Mouse (Mus musculus) neural tube, embryonic 11.5 days (tissue): ENCODE data around the gene Cerkl. TPM values are rescaled to one million over a fixed set of nuclear protein-coding genes. Genes with fewer than 3 reads are reported as not detected.

Experiments
- ATAC-seq: fragments of 200-750 bp; cut with Nextera tagmentation; 2 replicates; pipeline ENCODE4 v1.8.0; 2017; ENCODE audit warnings: moderate number of reproducible peaks, mild to moderate bottlenecking, moderate TSS enrichment, moderate library complexity; ENCODE audit not compliant: insufficient read depth, low FRiP score, low TSS enrichment
- DNase-seq: peaks from one replicate; pipeline ENCODE4 v3.0.0-alpha.2; 2015; ENCODE audit warnings: low spot score
- H3K27ac ChIP-seq: fragments of 300-500 bp; sonication (generic); 2 replicates; pipeline ENCODE4 v1.5.1; 2014; ENCODE audit warnings: low read depth, mild to moderate bottlenecking, low read length
- H3K27me3 ChIP-seq: fragments of 300-500 bp; sonication (generic); 2 replicates; pipeline ENCODE4 v1.6.1; 2014; ENCODE audit warnings: mild to moderate bottlenecking, low read length, mixed read lengths; ENCODE audit not compliant: control insufficient read depth, insufficient read depth
- H3K36me3 ChIP-seq: fragments of 300-500 bp; sonication (generic); 2 replicates; pipeline ENCODE4 v1.6.1; 2014; ENCODE audit warnings: mild to moderate bottlenecking, low read length, moderate library complexity, mixed read lengths; ENCODE audit not compliant: control insufficient read depth, insufficient read depth
- H3K4me1 ChIP-seq: fragments of 300-500 bp; sonication (generic); 2 replicates; pipeline ENCODE4 v1.6.1; 2014; ENCODE audit warnings: low read length, mixed read lengths; ENCODE audit not compliant: control insufficient read depth, insufficient read depth
- H3K4me2 ChIP-seq: fragments of 300-500 bp; sonication (generic); 2 replicates; pipeline ENCODE4 v1.6.1; 2014; ENCODE audit warnings: low read depth, mild to moderate bottlenecking, moderate library complexity
- H3K4me3 ChIP-seq: fragments of 300-500 bp; sonication (generic); 2 replicates; pipeline ENCODE4 v1.5.1; 2014; ENCODE audit warnings: low read depth, low read length
- H3K9ac ChIP-seq: fragments of 300-500 bp; sonication (generic); 2 replicates; pipeline ENCODE4 v1.6.1; 2014; ENCODE audit warnings: mild to moderate bottlenecking, low read length
- H3K9me3 ChIP-seq: fragments of 300-500 bp; sonication (generic); 2 replicates; pipeline ENCODE4 v1.6.1; 2016; ENCODE audit warnings: low read length; ENCODE audit not compliant: control insufficient read depth
- WGBS: fragments of 180-500 bp; shearing (Covaris S2); extraction: QIAGEN DNeasy Blood & Tissue Kit; methylation state at CpG from one replicate; pipeline ENCODE4 v1.1.7; 2014; 5-methylcytosine and 5-hydroxymethylcytosine counted together
- polyA plus RNA-seq: library from polyadenylated mRNA; unstranded; fragments of >200 nt; fragmentation: Nextera tagmentation; extraction: Ambion mirVana; gene quantifications from 2 replicates; pipeline ENCODE4 v1.2.1, GENCODE M21; 2014

The Cerkl gene
- 2.5 and 6.2 TPM in 2 replicates for polyA plus RNA-seq

DNA sequence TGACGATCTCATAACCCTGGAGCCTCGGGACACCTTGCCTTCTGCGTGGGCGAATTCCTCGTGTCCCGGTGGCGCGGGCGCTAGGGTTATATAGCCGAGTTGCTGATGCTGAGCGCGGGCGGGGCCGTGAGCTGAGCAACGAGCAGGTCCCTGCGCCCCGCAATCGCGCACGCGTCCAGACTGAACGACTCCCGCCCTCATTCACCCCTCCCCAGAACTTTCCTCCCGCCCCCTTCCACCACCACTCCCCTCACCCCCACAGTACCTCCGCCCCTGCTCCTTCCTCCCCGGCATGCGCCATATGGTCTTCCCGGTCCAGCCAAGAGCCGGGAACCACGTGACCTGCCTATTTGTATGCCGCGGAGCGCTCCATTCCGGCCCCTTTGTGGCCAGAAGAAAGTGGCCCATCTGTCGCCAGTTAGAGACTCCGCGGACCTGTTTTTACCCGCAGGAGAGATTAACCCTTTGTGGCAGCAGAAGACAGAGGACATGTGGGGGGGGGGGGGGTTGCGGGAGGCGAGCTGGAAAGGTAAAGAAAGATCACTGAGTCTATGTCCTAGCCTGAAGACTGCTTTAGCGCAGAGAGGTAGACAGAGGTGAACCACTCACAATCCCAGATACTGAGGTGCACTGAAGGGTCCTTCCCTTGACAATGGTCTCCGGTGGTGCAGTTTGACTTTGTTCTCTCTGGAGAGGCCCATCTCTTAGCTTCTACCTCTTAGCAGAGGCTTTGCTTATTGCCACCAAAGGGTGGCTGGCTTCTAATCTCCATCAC lies at the start of gene Cerkl, which contains the start of gene Neurod1:
Gene Cerkl, minus strand, starts transcription at position 211 of the 775 bp plus-strand sequence.
Gene Neurod1, minus strand, starts transcription at position 177 of the 775 bp plus-strand sequence.
- Histone ChIP-seq H3K9ac (no peak within 1 kb of the TSS; the same call in 1 of the 2 replicates), H3K36me3 (no peaks in the 10 kb centered on the region), H3K4me2 (peak within 1 kb of the TSS; percentile 37), H3K27ac (peak within 1 kb of the TSS; percentile 51), H3K27me3 (peaks cover 55% of the 10 kb centered on the region), H3K4me3 (peak within 1 kb of the TSS; percentile 38), H3K4me1 (peaks cover 14% of the 10 kb centered on the region), H3K9me3 (no peaks in the 10 kb centered on the region)
- ATAC-seq (peak; percentile 87), DNase-seq (peak; percentile 87)
- under 1% methylated on average over 38 of the region's 42 CpGs for WGBS

DNA sequence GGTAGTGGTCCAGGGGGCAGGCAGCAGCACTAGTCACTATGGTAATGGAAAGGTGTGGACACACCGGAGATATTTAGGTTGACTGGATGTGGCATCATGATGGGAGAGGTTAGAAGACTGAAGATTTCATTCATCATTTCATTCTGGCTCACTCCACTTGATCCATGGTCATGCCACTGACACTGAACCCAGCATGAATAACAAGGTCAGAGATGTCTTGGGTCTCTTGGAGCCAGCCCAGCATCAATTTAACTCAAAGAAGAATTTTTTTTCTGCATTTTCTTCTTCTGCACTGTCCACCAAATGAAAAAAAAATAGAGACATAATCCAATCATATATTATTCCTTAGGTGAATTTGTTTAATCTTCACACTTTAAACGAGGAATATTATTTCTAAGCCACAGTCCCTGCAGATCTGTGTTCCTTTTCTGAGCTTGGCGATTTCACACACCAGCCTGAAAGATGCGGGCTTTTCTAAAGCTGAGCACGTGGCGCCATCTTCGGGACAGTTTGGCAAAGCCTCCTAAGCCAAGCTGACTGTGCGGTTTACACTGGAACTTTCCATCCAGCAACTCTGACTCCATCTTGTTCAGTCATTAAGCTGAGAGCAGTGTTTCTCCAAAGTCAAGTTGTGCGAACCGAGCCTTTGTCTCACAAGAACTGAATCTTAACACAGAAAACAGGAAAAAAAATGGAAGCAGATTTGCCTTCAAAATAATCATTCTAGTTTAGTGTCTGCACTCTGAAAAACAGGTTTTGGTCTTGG lies 42.6 kb upstream of the Cerkl start:
- Histone ChIP-seq H3K4me1 (no peaks in the 10 kb centered on the region), H3K9me3 (no peaks in the 10 kb centered on the region), H3K9ac (no peak overlapping the region), H3K27ac (no peak overlapping the region), H3K4me3 (no peak overlapping the region), H3K27me3 (no peaks in the 10 kb centered on the region), H3K36me3 (no peaks in the 10 kb centered on the region), H3K4me2 (no peak overlapping the region)
- ATAC-seq, result peak; percentile 72
- peak; percentile 81 for DNase-seq
- WGBS, result 27% methylated on average over 10 of the region's 10 CpGs

DNA sequence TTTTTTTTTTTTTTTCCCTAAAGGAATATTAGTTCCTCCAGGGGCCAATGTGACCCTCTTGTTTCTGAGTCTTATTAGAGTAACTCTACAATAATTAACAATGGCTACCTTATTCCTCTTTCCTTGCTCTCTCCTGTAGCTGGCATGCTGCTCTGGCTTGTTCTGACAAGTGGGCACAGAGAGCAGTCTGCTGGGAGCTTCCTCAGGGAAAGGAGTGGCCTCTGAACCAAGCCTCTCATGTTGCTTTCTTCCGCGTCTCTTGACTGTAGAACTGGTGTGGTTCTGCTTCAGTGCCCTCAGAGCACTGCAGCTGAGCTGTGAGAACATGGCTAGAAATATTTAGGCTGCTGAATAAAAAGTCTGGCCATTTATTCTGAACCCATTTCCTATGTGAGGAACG lies 28.5 kb upstream of the Cerkl start:
- Histone ChIP-seq H3K27me3 (no peaks in the 10 kb centered on the region), H3K9ac (no peak overlapping the region), H3K9me3 (no peaks in the 10 kb centered on the region), H3K27ac (no peak overlapping the region), H3K4me3 (no peak overlapping the region), H3K4me1 (no peaks in the 10 kb centered on the region), H3K36me3 (no peaks in the 10 kb centered on the region), H3K4me2 (no peak overlapping the region)
- no peak for DNase-seq
- ATAC-seq, result no peak
- WGBS, result 58% methylated on average over 3 of the region's 3 CpGs

DNA sequence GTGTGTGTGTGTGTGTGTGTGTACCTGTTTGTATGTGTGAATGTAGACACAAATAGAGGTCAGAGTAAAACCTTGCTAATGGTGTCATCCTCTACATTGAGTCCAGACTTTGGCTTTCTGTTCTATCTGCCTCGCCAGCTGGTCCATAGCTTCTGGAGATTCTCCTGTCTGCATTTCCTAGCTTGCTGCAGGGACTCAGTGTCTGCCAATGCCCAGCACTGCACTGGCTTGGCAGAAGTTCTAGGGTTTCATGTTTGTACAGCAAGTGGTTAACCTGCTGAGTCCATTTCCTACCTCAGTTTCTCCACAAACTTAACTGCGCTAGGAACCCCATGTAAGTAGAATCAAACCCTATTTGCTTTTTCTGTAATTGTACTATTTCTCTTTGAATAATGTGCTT lies 25.9 kb upstream of the Cerkl start:
- DNase-seq, result no peak
- Histone ChIP-seq H3K4me1 (no peaks in the 10 kb centered on the region), H3K4me2 (no peak overlapping the region), H3K27ac (no peak overlapping the region), H3K4me3 (no peak overlapping the region), H3K9me3 (no peaks in the 10 kb centered on the region), H3K27me3 (no peaks in the 10 kb centered on the region), H3K36me3 (no peaks in the 10 kb centered on the region), H3K9ac (no peak overlapping the region)
- 76% methylated on average over 2 of the region's 2 CpGs for WGBS
- ATAC-seq, result no peak

DNA sequence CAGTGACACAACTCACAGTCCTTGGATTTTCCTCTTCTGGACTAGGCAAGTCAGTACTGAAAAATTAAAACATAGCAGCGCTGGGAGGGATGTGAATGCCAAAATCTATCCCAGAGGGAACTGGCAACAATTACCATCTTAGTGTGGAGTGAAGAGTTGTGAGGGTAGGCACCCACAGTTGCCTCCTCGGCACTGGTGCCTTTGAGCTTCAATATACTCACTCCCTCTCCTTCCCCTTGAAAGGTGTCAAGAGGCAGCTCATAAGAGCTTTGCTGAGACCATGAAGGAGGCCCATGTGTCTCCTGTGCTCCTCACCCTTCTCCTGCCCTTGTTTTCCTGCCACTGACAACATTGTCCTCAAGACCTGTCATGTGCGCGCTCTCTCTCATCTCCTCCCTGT lies 5.8 kb upstream of the Cerkl start:
- ATAC-seq (no peak), DNase-seq (no peak)
- 92% methylated on average over 4 of the region's 4 CpGs for WGBS
- Histone ChIP-seq H3K27me3 (peaks cover 28% of the 10 kb centered on the region), H3K9me3 (no peaks in the 10 kb centered on the region), H3K27ac (no peak overlapping the region), H3K36me3 (no peaks in the 10 kb centered on the region), H3K4me3 (no peak overlapping the region), H3K9ac (no peak overlapping the region), H3K4me2 (no peak overlapping the region), H3K4me1 (peaks cover 12% of the 10 kb centered on the region)

DNA sequence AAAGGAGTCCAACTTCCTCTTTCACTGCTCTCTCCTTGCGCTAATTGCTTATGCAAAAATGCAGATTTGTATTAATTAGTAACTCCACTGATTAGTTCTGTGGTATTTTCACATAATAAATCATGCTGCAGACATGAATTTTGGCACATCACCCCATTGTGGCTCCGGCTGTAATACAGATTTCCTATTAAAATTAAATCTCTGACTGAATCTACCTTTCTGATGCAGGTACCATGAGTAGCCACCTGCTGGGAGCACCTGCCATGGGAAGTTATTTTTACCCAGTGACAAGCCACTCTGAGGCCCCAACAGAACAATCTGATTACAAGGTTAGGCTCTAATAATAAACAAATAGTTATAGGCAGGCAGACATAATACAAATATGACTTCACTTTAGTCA lies 5.3 kb upstream of the Cerkl start:
- DNase-seq, result no peak
- peaks cover 30% of the 10 kb centered on the region for H3K27me3 ChIP-seq

DNA sequence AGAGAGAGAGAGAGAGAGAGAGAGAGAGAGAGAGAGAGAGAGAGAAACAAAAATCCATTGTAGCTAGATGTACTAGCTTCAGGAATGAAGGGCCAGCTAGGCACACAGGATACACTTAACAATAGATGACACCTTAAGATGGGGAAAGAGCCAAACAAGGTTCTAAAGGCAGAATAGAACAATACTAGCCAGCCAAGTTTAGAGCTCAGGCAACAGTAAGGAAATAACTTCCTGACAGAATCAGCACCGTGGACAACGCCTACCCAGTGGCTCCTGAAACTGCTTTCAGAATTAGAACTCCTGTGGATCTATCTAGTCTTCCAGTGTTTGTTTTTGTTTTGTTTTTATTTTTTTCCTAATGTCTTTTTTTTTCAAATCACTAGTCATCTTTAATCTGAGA lies 4.0 kb upstream of the Cerkl start:
- H3K4me2 ChIP-seq, result no peak overlapping the region
- peaks cover 39% of the 10 kb centered on the region for H3K27me3 ChIP-seq

More for the DNA sequence above, 5.3 kb upstream of the Cerkl start:
- Histone ChIP-seq H3K36me3 (no peaks in the 10 kb centered on the region), H3K4me2 (no peak overlapping the region), H3K4me1 (peaks cover 12% of the 10 kb centered on the region), H3K9me3 (no peaks in the 10 kb centered on the region), H3K27ac (no peak overlapping the region), H3K9ac (no peak overlapping the region), H3K4me3 (no peak overlapping the region)
- no peak for ATAC-seq
- 84% methylated on average over 2 of the region's 2 CpGs for whole genome bisulfite sequencing

DNA sequence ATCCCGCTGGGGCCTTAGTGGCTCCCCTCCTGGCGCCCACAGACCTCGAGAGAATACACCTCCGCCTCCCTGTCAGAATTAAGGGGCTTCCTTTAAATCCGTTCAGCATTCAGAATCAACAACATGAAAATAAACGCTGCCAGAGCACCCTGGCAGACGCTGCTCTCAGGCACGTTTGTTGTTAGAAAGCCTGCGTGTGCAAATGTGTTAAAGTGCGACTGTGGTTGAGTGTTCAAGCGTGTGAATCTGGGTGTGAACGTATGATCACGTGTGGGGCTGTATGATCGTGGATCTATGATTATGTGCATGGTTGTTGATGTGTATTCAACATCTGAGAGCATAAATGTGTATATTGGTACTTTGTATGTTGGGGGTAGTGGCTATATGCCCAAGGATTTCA lies 3.5 kb upstream of the Cerkl start:
- peak overlapping the region; percentile 38 for H3K4me2 ChIP-seq
- no peak for ATAC-seq
- no peak overlapping the region for H3K4me3 ChIP-seq
- DNase-seq, result no peak
- 9% methylated on average over 14 of the region's 14 CpGs for WGBS
- no peak overlapping the region for H3K9ac ChIP-seq
- H3K27ac ChIP-seq, result peak overlapping the region; percentile 42; the same call in 1 of the 2 replicates
- H3K36me3 ChIP-seq, result no peaks in the 10 kb centered on the region
- H3K27me3 ChIP-seq, result peaks cover 42% of the 10 kb centered on the region
- no peaks in the 10 kb centered on the region for H3K9me3 ChIP-seq
- H3K4me1 ChIP-seq, result peaks cover 12% of the 10 kb centered on the region

More for the DNA sequence above, 4.0 kb upstream of the Cerkl start:
- Histone ChIP-seq H3K9ac (no peak overlapping the region), H3K36me3 (no peaks in the 10 kb centered on the region), H3K9me3 (no peaks in the 10 kb centered on the region), H3K4me1 (peaks cover 12% of the 10 kb centered on the region), H3K27ac (no peak overlapping the region), H3K4me3 (no peak overlapping the region)
- WGBS, result 6% methylated on average over 2 of the region's 2 CpGs
- DNase-seq, result peak; percentile 12
- no peak for ATAC-seq
